Mouse (Mus musculus) limb, embryonic 14.5 days (tissue): ENCODE results near the gene 1700012B07Rik. TPM values are rescaled to one million over a fixed set of nuclear protein-coding genes. Genes with fewer than 3 reads are reported as not detected.
A peak's percentile ranks its signal among the peaks of the same experiment; 100 is the strongest.

Experiments
- ATAC-seq: fragments of 200-750 bp; cut with Nextera tagmentation; 2 replicates; pipeline ENCODE4 v1.8.0; 2017; ENCODE audit warnings: low read depth, moderate number of reproducible peaks, moderate TSS enrichment; ENCODE audit not compliant: low FRiP score
- DNase-seq: peaks from one replicate; pipeline ENCODE4 v3.0.0-alpha.2; 2015; ENCODE audit warnings: low spot score
- H3K27ac ChIP-seq: fragments of 300-500 bp; sonication (generic); replicated peaks from 2 replicates; pipeline ENCODE4 v1.5.1; 2014; ENCODE audit warnings: low read depth, mild to moderate bottlenecking, low read length, moderate library complexity, mixed read lengths
- H3K27me3 ChIP-seq: fragments of 300-500 bp; sonication (generic); 2 replicates; pipeline ENCODE4 v1.6.1; 2014; ENCODE audit warnings: low read length, mixed read lengths; ENCODE audit not compliant: control insufficient read depth, insufficient read depth
- H3K36me3 ChIP-seq: fragments of 300-500 bp; sonication (generic); 2 replicates; pipeline ENCODE4 v1.6.1; 2014; ENCODE audit warnings: mild to moderate bottlenecking, low read length, moderate library complexity, mixed read lengths; ENCODE audit not compliant: control insufficient read depth, insufficient read depth
- H3K4me1 ChIP-seq: fragments of 300-500 bp; sonication (generic); 2 replicates; pipeline ENCODE4 v1.6.1; 2014; ENCODE audit warnings: antibody characterized with exemption, low read length, mixed read lengths; ENCODE audit not compliant: control insufficient read depth, insufficient read depth
- H3K4me2 ChIP-seq: fragments of 300-500 bp; sonication (generic); replicated peaks from 2 replicates; pipeline ENCODE4 v1.6.1; 2014; ENCODE audit warnings: low read depth, mild to moderate bottlenecking, low read length, moderate library complexity; ENCODE audit not compliant: severe bottlenecking
- H3K4me3 ChIP-seq: fragments of 300-500 bp; sonication (generic); replicated peaks from 2 replicates; pipeline ENCODE4 v1.5.1; 2014; ENCODE audit warnings: low read length
- H3K9ac ChIP-seq: fragments of 300-500 bp; sonication (generic); 2 replicates; pipeline ENCODE4 v1.6.1; 2014; ENCODE audit warnings: mild to moderate bottlenecking, low read depth, low read length, moderate library complexity; ENCODE audit not compliant: severe bottlenecking
- H3K9me3 ChIP-seq: fragments of 300-500 bp; sonication (generic); 2 replicates; pipeline ENCODE4 v1.6.1; 2016; ENCODE audit warnings: low read length; ENCODE audit not compliant: control insufficient read depth
- POLR2A ChIP-seq: fragments of 200-500 bp; IDR thresholded peaks from 2 replicates; pipeline ENCODE4 v1.8.0; 2012; ENCODE audit warnings: inconsistent platforms, mild to moderate bottlenecking, moderate library complexity, borderline replicate concordance; ENCODE audit not compliant: insufficient read depth, insufficient read length; ENCODE audit errors: extremely low read depth
- WGBS: fragments of 180-500 bp; shearing (Covaris S2); extraction: QIAGEN DNeasy Blood & Tissue Kit; methylation state at CpG from one replicate; pipeline ENCODE4 v1.1.7; 2014; 5-methylcytosine and 5-hydroxymethylcytosine counted together
- polyA plus RNA-seq, 2 experiments: library from polyadenylated mRNA; depleted of rRNA in 1 of 2; stranded (reverse) in 1 of 2; unstranded in 1 of 2; fragments of >200 nt; fragmentation: Nextera tagmentation in 1 of 2; extraction: Ambion mirVana in 1 of 2; gene quantifications; 2 replicates each; pipeline versions ENCODE4 v1.2.1 to v1.2.3; 2012 to 2014

The 1700012B07Rik gene
- polyA plus RNA-seq, 2 experiments: not detected

GRCm38 (mm10) chr11:109866537-109867160, 38.8 kb upstream of the 1700012B07Rik start:
- H3K27me3 ChIP-seq: no peaks in the 10 kb centered on the region
- DNase-seq (no peak), ATAC-seq (no peak)
- no peak overlapping the region for H3K4me3 ChIP-seq
- no peak for TF ChIP-seq POLR2A
- H3K9ac ChIP-seq: no peak overlapping the region
- no peaks in the 10 kb centered on the region for H3K9me3 ChIP-seq
- H3K27ac ChIP-seq: no peak overlapping the region
- no peak overlapping the region for H3K4me2 ChIP-seq
- 69% methylated on average over 11 of the region's 11 CpGs for WGBS
- no peaks in the 10 kb centered on the region for H3K36me3 ChIP-seq
- no peaks in the 10 kb centered on the region for H3K4me1 ChIP-seq

- no peaks in the 10 kb centered on the region for H3K4me1 ChIP-seq
- H3K4me3 ChIP-seq: no peak overlapping the region
- no peaks in the 10 kb centered on the region for H3K27me3 ChIP-seq
- no peaks in the 10 kb centered on the region for H3K9me3 ChIP-seq
- TF ChIP-seq POLR2A: no peak
- no peak for ATAC-seq
- H3K9ac ChIP-seq: no peak overlapping the region
- H3K4me2 ChIP-seq: no peak overlapping the region
- no peak for DNase-seq
- H3K36me3 ChIP-seq: no peaks in the 10 kb centered on the region
- no peak overlapping the region for H3K27ac ChIP-seq
- 64% methylated on average over 8 of the region's 8 CpGs for WGBS
These were observed 37.7 kb upstream of the 1700012B07Rik start for GRCm38 (mm10) chr11:109865526-109865925.

GRCm38 (mm10) chr11:109863951-109864350, 36.1 kb upstream of the 1700012B07Rik start:
- no peak overlapping the region for H3K9ac ChIP-seq
- H3K27me3 ChIP-seq: no peaks in the 10 kb centered on the region
- TF ChIP-seq POLR2A: no peak
- no peaks in the 10 kb centered on the region for H3K36me3 ChIP-seq
- no peak overlapping the region for H3K4me2 ChIP-seq
- no peak for DNase-seq
- H3K4me3 ChIP-seq: no peak overlapping the region
- H3K27ac ChIP-seq: no peak overlapping the region
- no peaks in the 10 kb centered on the region for H3K9me3 ChIP-seq
- ATAC-seq: no peak
- H3K4me1 ChIP-seq: no peaks in the 10 kb centered on the region
- WGBS: 87% methylated on average over 7 of the region's 7 CpGs

- WGBS: 68% methylated on average over 8 of the region's 9 CpGs
- H3K9ac ChIP-seq: no peak overlapping the region
- no peak overlapping the region for H3K4me3 ChIP-seq
- no peaks in the 10 kb centered on the region for H3K9me3 ChIP-seq
- no peaks in the 10 kb centered on the region for H3K36me3 ChIP-seq
- H3K4me1 ChIP-seq: no peaks in the 10 kb centered on the region
- ATAC-seq (no peak), DNase-seq (peak; percentile 23)
- H3K4me2 ChIP-seq: no peak overlapping the region
- no peak for TF ChIP-seq POLR2A
- H3K27ac ChIP-seq: no peak overlapping the region
- H3K27me3 ChIP-seq: no peaks in the 10 kb centered on the region
These were observed 35.4 kb upstream of the 1700012B07Rik start for GRCm38 (mm10) chr11:109863194-109863746.

- H3K36me3 ChIP-seq: no peaks in the 10 kb centered on the region
- peak; percentile 84 for ATAC-seq
These were observed 32.7 kb upstream of the 1700012B07Rik start for GRCm38 (mm10) chr11:109860508-109860907.

More at GRCm38 (mm10) chr11:109860508-109860907, 32.7 kb upstream of the 1700012B07Rik start:
- Histone ChIP-seq H3K4me2 (peak overlapping the region; percentile 52), H3K27ac (peak overlapping the region; percentile 35; the same call in 1 of the 2 replicates), H3K4me1 (no peaks in the 10 kb centered on the region), H3K27me3 (no peaks in the 10 kb centered on the region), H3K4me3 (peak overlapping the region; percentile 17), H3K9me3 (no peaks in the 10 kb centered on the region), H3K9ac (peak overlapping the region; percentile 32; the same call in 1 of the 2 replicates)
- WGBS: 0% methylated on average over 10 of the region's 10 CpGs
- no peak for TF ChIP-seq POLR2A
- peak; percentile 94 for DNase-seq
